Mouse (Mus musculus) hindbrain, embryonic 11.5 days (tissue): ENCODE data around the gene Rasal2. TPM values are rescaled to one million over a fixed set of nuclear protein-coding genes. Genes with fewer than 3 reads are reported as not detected.

ENCODE experiments used
- ATAC-seq: fragments of 200-750 bp; cut with Nextera tagmentation; 2 replicates; pipeline ENCODE4 v1.8.0; 2017; ENCODE audit warnings: mild to moderate bottlenecking, moderate TSS enrichment, moderate library complexity; ENCODE audit not compliant: low FRiP score
- DNase-seq: peaks from one replicate; pipeline ENCODE4 v3.0.0-alpha.2; 2015; ENCODE audit warnings: low spot score
- H3K27ac ChIP-seq: fragments of 300-500 bp; sonication (generic); 2 replicates; pipeline ENCODE4 v1.5.1; 2014; ENCODE audit warnings: mild to moderate bottlenecking, low read depth, low read length
- H3K27me3 ChIP-seq: fragments of 300-500 bp; sonication (generic); 2 replicates; pipeline ENCODE4 v1.6.1; 2014; ENCODE audit warnings: mild to moderate bottlenecking, low read length, moderate library complexity, mixed read lengths; ENCODE audit not compliant: control insufficient read depth, insufficient read depth
- H3K36me3 ChIP-seq: fragments of 300-500 bp; sonication (generic); 2 replicates; pipeline ENCODE4 v1.6.1; 2014; ENCODE audit warnings: mild to moderate bottlenecking, low read length, moderate library complexity, mixed read lengths; ENCODE audit not compliant: control insufficient read depth, insufficient read depth
- H3K4me1 ChIP-seq: fragments of 300-500 bp; sonication (generic); replicated peaks from 2 replicates; pipeline ENCODE4 v1.6.1; 2014; ENCODE audit warnings: low read length, mixed read lengths; ENCODE audit not compliant: control insufficient read depth, insufficient read depth
- H3K4me2 ChIP-seq: fragments of 300-500 bp; sonication (generic); replicated peaks from 2 replicates; pipeline ENCODE4 v1.6.1; 2014; ENCODE audit warnings: mild to moderate bottlenecking, low read depth, low read length
- H3K4me3 ChIP-seq: fragments of 300-500 bp; sonication (generic); 2 replicates; pipeline ENCODE4 v1.5.1; 2014; ENCODE audit warnings: low read depth, low read length
- H3K9ac ChIP-seq: fragments of 300-500 bp; sonication (generic); 2 replicates; pipeline ENCODE4 v1.6.1; 2014; ENCODE audit warnings: low read depth, low read length
- H3K9me3 ChIP-seq: fragments of 300-500 bp; sonication (generic); 2 replicates; pipeline ENCODE4 v1.6.1; 2016; ENCODE audit warnings: low read length; ENCODE audit not compliant: control insufficient read depth
- whole genome bisulfite sequencing: fragments of 180-500 bp; shearing (Covaris S2); extraction: QIAGEN DNeasy Blood & Tissue Kit; methylation state at CpG from one replicate; pipeline ENCODE4 v1.1.7; 2014; 5-methylcytosine and 5-hydroxymethylcytosine counted together
- polyA plus RNA-seq: library from polyadenylated mRNA; unstranded; fragments of >200 nt; fragmentation: Nextera tagmentation; extraction: Ambion mirVana; gene quantifications from 2 replicates; pipeline ENCODE4 v1.2.1, GENCODE M21; 2014

The Rasal2 gene
- polyA plus RNA-seq, 1 experiment from 2014 or later: 28.5 TPM

GRCm38 (mm10) chr1:157143326-157143932 lies 269.0 kb downstream of the Rasal2 start:
- WGBS: 56% methylated on average over 7 of the region's 7 CpGs
- no peak overlapping the region for H3K4me2 ChIP-seq
- no peaks in the 10 kb centered on the region for H3K4me1 ChIP-seq
- H3K9me3 ChIP-seq: no peaks in the 10 kb centered on the region
- ATAC-seq: no peak
- H3K4me3 ChIP-seq: no peak overlapping the region
- DNase-seq: no peak
- H3K27ac ChIP-seq: no peak overlapping the region
- no peak overlapping the region for H3K9ac ChIP-seq
- no peaks in the 10 kb centered on the region for H3K27me3 ChIP-seq
- H3K36me3 ChIP-seq: no peaks in the 10 kb centered on the region

GRCm38 (mm10) chr1:157141014-157141413 lies 271.4 kb downstream of the Rasal2 start:
- ATAC-seq: no peak
- no peaks in the 10 kb centered on the region for H3K27me3 ChIP-seq
- no peak for DNase-seq
- WGBS: 92% methylated on average over 3 of the region's 3 CpGs
- H3K4me2 ChIP-seq: no peak overlapping the region
- H3K9me3 ChIP-seq: no peaks in the 10 kb centered on the region
- H3K4me1 ChIP-seq: no peaks in the 10 kb centered on the region
- no peak overlapping the region for H3K27ac ChIP-seq
- no peak overlapping the region for H3K9ac ChIP-seq
- H3K36me3 ChIP-seq: no peaks in the 10 kb centered on the region
- H3K4me3 ChIP-seq: no peak overlapping the region

GRCm38 (mm10) chr1:157137854-157138241 lies 274.5 kb downstream of the Rasal2 start:
- no peak overlapping the region for H3K27ac ChIP-seq
- WGBS: 81% methylated on average over 1 of the region's 1 CpGs

GRCm38 (mm10) chr1:157137132-157137853 lies 275.1 kb downstream of the Rasal2 start:
- Histone ChIP-seq H3K27ac (no peak overlapping the region), H3K27me3 (no peaks in the 10 kb centered on the region), H3K4me3 (no peak overlapping the region), H3K36me3 (no peaks in the 10 kb centered on the region), H3K9me3 (no peaks in the 10 kb centered on the region), H3K9ac (no peak overlapping the region), H3K4me2 (no peak overlapping the region), H3K4me1 (no peaks in the 10 kb centered on the region)
- WGBS: 88% methylated on average over 9 of the region's 9 CpGs
- ATAC-seq (no peak), DNase-seq (no peak)

More at GRCm38 (mm10) chr1:157137854-157138241, 274.5 kb downstream of the Rasal2 start:
- Histone ChIP-seq H3K9ac (no peak overlapping the region), H3K4me2 (no peak overlapping the region), H3K27me3 (no peaks in the 10 kb centered on the region), H3K9me3 (no peaks in the 10 kb centered on the region), H3K36me3 (no peaks in the 10 kb centered on the region), H3K4me1 (no peaks in the 10 kb centered on the region), H3K4me3 (no peak overlapping the region)
- DNase-seq (no peak), ATAC-seq (no peak)

GRCm38 (mm10) chr1:157128219-157128618 lies 284.2 kb downstream of the Rasal2 start:
- ATAC-seq (no peak), DNase-seq (no peak)
- WGBS: 88% methylated on average over 2 of the region's 2 CpGs
- H3K36me3 ChIP-seq: no peaks in the 10 kb centered on the region
- H3K9me3 ChIP-seq: no peaks in the 10 kb centered on the region
- no peak overlapping the region for H3K9ac ChIP-seq
- H3K4me1 ChIP-seq: no peaks in the 10 kb centered on the region
- H3K27me3 ChIP-seq: no peaks in the 10 kb centered on the region
- no peak overlapping the region for H3K27ac ChIP-seq
- H3K4me2 ChIP-seq: no peak overlapping the region
- no peak overlapping the region for H3K4me3 ChIP-seq

- H3K27me3 ChIP-seq: no peaks in the 10 kb centered on the region
- DNase-seq (no peak), ATAC-seq (no peak)
- WGBS: 86% methylated on average over 3 of the region's 3 CpGs
- H3K9ac ChIP-seq: no peak overlapping the region
- no peaks in the 10 kb centered on the region for H3K4me1 ChIP-seq
- H3K27ac ChIP-seq: no peak overlapping the region
- no peak overlapping the region for H3K4me2 ChIP-seq
- no peaks in the 10 kb centered on the region for H3K36me3 ChIP-seq
- no peak overlapping the region for H3K4me3 ChIP-seq
- H3K9me3 ChIP-seq: no peaks in the 10 kb centered on the region
Observed at GRCm38 (mm10) chr1:157123836-157124235, 288.6 kb downstream of the Rasal2 start.

- Histone ChIP-seq H3K4me2 (no peak overlapping the region), H3K36me3 (no peaks in the 10 kb centered on the region), H3K9me3 (no peaks in the 10 kb centered on the region), H3K4me3 (no peak overlapping the region), H3K4me1 (no peaks in the 10 kb centered on the region), H3K27ac (no peak overlapping the region), H3K27me3 (no peaks in the 10 kb centered on the region), H3K9ac (no peak overlapping the region)
- ATAC-seq: no peak
- no peak for DNase-seq
- 89% methylated on average over 6 of the region's 6 CpGs for WGBS
Observed at GRCm38 (mm10) chr1:157119168-157119567, 293.2 kb downstream of the Rasal2 start.

- Histone ChIP-seq H3K4me3 (no peak overlapping the region), H3K36me3 (no peaks in the 10 kb centered on the region), H3K4me2 (no peak overlapping the region), H3K27me3 (no peaks in the 10 kb centered on the region), H3K4me1 (no peaks in the 10 kb centered on the region), H3K9ac (no peak overlapping the region), H3K9me3 (no peaks in the 10 kb centered on the region), H3K27ac (no peak overlapping the region)
- 94% methylated on average over 3 of the region's 3 CpGs for WGBS
- no peak for ATAC-seq
- DNase-seq: no peak
Observed at GRCm38 (mm10) chr1:157117440-157117839, 295.0 kb downstream of the Rasal2 start.

- Histone ChIP-seq H3K4me1 (no peaks in the 10 kb centered on the region), H3K9me3 (no peaks in the 10 kb centered on the region), H3K9ac (no peak overlapping the region), H3K4me2 (no peak overlapping the region), H3K4me3 (no peak overlapping the region), H3K36me3 (no peaks in the 10 kb centered on the region), H3K27me3 (no peaks in the 10 kb centered on the region), H3K27ac (no peak overlapping the region)
- 83% methylated on average over 2 of the region's 2 CpGs for WGBS
- no peak for ATAC-seq
- DNase-seq: no peak
Observed at GRCm38 (mm10) chr1:157114492-157114891, 297.9 kb downstream of the Rasal2 start.
